Mouse (Mus musculus): ENCODE data around the gene Cipc. TPM values are rescaled to one million over a fixed set of nuclear protein-coding genes. Genes with fewer than 3 reads are reported as not detected.
A peak's percentile ranks its signal among the peaks of the same experiment; 100 is the strongest.

Gene Cipc
- polyA plus RNA-seq, 1 experiment from 2014 or later = 23.3 TPM

DNA sequence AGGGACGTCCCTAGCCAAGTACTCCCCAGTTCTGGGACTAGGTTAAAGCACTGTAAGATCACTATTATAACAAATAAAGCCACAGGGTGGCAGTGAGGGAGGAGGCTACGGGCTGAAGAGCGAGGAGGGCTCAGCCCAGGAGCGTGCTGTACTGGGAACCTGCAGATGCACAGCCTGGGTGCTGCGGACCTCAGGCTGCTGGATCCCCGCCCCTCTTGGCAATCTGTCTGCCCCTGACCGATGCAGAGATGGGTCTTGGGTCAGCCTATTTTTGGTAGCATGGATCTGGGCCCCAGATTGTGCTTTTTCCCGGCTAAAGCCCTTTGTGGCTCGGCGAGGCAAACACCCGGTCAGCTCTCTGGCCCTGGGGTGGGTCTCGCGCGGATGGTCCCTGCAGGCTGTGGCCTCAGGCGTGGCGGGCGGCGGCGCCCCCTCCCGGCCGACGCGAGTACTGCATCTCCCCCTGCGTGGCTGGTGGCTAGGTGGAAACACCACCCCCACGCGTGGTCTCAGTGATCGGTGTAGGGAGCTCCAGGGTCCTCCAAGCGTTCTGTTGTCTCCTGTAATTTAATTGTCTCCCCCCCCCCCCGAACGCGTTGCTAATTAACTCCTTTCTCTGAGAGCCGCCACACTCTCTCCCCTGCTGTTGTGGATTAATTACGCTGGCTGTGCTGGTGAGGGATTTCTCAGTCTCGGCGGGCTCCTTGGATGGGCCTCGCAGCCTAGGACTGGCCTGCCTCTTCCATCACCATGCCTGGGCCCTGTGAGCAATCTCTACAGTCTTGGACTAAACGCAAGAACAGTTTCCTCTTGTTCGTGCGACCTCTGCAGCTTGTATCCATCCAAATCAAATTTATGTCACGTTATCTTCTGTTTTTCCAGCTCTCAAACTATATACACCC, 27.8 kb downstream of the Cipc start:
- Histone ChIP-seq H3K9ac (ENCODE audit: low read depth, low read length) (peak overlapping the region; percentile 9; the same call in 1 of the 2 replicates), H3K36me3 (ENCODE audit: control insufficient read depth, insufficient read depth, low read length) (no peaks in the 10 kb centered on the region), H3K4me2 (ENCODE audit: low read depth, low read length) (peak overlapping the region; percentile 53), H3K27ac (replicated peaks; ENCODE audit: low read depth, low read length) (no peak overlapping the region), H3K27me3 (replicated peaks; ENCODE audit: control insufficient read depth, insufficient read depth, low read length) (no peaks in the 10 kb centered on the region), H3K4me1 (ENCODE audit: control insufficient read depth, insufficient read depth, low read length) (peaks cover 10% of the 10 kb centered on the region; the same call in 1 of the 2 replicates), H3K4me3 (ENCODE audit: low read depth, low read length) (peak overlapping the region; percentile 16), H3K9me3 (ENCODE audit: control insufficient read depth, low read length) (no peaks in the 10 kb centered on the region)
- DNase-seq (ENCODE audit: low spot score) = peak; percentile 38
- ATAC-seq (ENCODE audit: low read depth) = peak; percentile 61
- WGBS = 8% methylated on average over 31 of the region's 40 CpGs

GRCm38 (mm10) chr12:86975761-86976160, 28.9 kb downstream of the Cipc start:
- Histone ChIP-seq H3K9ac (ENCODE audit: low read depth, low read length) (no peak overlapping the region), H3K4me3 (ENCODE audit: low read depth, low read length) (no peak overlapping the region), H3K4me1 (ENCODE audit: control insufficient read depth, insufficient read depth, low read length) (peaks cover 10% of the 10 kb centered on the region; the same call in 1 of the 2 replicates), H3K36me3 (ENCODE audit: control insufficient read depth, insufficient read depth, low read length) (no peaks in the 10 kb centered on the region), H3K4me2 (ENCODE audit: low read depth, low read length) (no peak overlapping the region), H3K27ac (replicated peaks; ENCODE audit: low read depth, low read length) (no peak overlapping the region), H3K27me3 (replicated peaks; ENCODE audit: control insufficient read depth, insufficient read depth, low read length) (peaks cover 7% of the 10 kb centered on the region; the same call in 1 of the 2 replicates), H3K9me3 (ENCODE audit: control insufficient read depth, low read length) (no peaks in the 10 kb centered on the region)
- DNase-seq (ENCODE audit: low spot score) (peak; percentile 20), ATAC-seq (ENCODE audit: low read depth) (no peak)
- WGBS = 46% methylated on average over 9 of the region's 10 CpGs

GRCm38 (mm10) chr12:86976511-86977168, 29.8 kb downstream of the Cipc start:
- WGBS = 57% methylated on average over 6 of the region's 6 CpGs
- Histone ChIP-seq H3K9me3 (ENCODE audit: control insufficient read depth, low read length) (no peaks in the 10 kb centered on the region), H3K4me3 (ENCODE audit: low read depth, low read length) (no peak overlapping the region), H3K4me2 (ENCODE audit: low read depth, low read length) (no peak overlapping the region), H3K27me3 (replicated peaks; ENCODE audit: control insufficient read depth, insufficient read depth, low read length) (peaks cover 16% of the 10 kb centered on the region), H3K36me3 (ENCODE audit: control insufficient read depth, insufficient read depth, low read length) (no peaks in the 10 kb centered on the region), H3K4me1 (ENCODE audit: control insufficient read depth, insufficient read depth, low read length) (peaks cover 10% of the 10 kb centered on the region; the same call in 1 of the 2 replicates), H3K9ac (ENCODE audit: low read depth, low read length) (no peak overlapping the region), H3K27ac (replicated peaks; ENCODE audit: low read depth, low read length) (no peak overlapping the region)
- ATAC-seq (ENCODE audit: low read depth) = no peak
- DNase-seq (ENCODE audit: low spot score) = no peak

GRCm38 (mm10) chr12:86977833-86978232, 31.0 kb downstream of the Cipc start:
- Histone ChIP-seq H3K9ac (ENCODE audit: low read depth, low read length) (no peak overlapping the region), H3K27me3 (replicated peaks; ENCODE audit: control insufficient read depth, insufficient read depth, low read length) (peaks cover 17% of the 10 kb centered on the region), H3K4me3 (ENCODE audit: low read depth, low read length) (no peak overlapping the region), H3K27ac (replicated peaks; ENCODE audit: low read depth, low read length) (no peak overlapping the region), H3K4me2 (ENCODE audit: low read depth, low read length) (no peak overlapping the region), H3K36me3 (ENCODE audit: control insufficient read depth, insufficient read depth, low read length) (no peaks in the 10 kb centered on the region), H3K9me3 (ENCODE audit: control insufficient read depth, low read length) (no peaks in the 10 kb centered on the region), H3K4me1 (ENCODE audit: control insufficient read depth, insufficient read depth, low read length) (peaks cover 10% of the 10 kb centered on the region; the same call in 1 of the 2 replicates)
- ATAC-seq (ENCODE audit: low read depth) (no peak), DNase-seq (ENCODE audit: low spot score) (peak; percentile 79)
- WGBS = 21% methylated on average over 15 of the region's 15 CpGs

DNA sequence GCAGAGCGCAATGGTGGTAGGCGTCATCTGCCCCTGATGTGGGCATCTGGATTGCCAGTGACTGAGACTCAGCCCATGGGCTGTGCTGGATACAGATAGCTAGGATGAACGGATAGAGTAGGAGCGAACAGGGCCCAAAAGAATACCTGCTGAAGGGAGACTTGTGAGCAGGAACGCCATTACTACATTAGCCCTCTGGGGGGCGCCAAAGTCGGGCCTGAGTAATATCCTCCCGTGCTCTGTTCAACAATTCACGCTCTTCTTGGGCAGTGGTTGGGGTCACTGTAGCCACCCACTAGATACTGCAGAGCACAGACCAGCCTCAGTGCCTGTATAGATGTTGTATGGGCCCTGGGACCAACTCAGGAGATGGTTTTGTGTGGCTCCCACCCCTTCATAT, 34.3 kb downstream of the Cipc start:
- Histone ChIP-seq H3K36me3 (ENCODE audit: control insufficient read depth, insufficient read depth, low read length) (no peaks in the 10 kb centered on the region), H3K9ac (ENCODE audit: low read depth, low read length) (no peak overlapping the region), H3K9me3 (ENCODE audit: control insufficient read depth, low read length) (no peaks in the 10 kb centered on the region), H3K4me3 (ENCODE audit: low read depth, low read length) (no peak overlapping the region), H3K4me1 (ENCODE audit: control insufficient read depth, insufficient read depth, low read length) (no peaks in the 10 kb centered on the region; the same call in 1 of the 2 replicates), H3K27me3 (replicated peaks; ENCODE audit: control insufficient read depth, insufficient read depth, low read length) (peaks cover 29% of the 10 kb centered on the region), H3K4me2 (ENCODE audit: low read depth, low read length) (no peak overlapping the region), H3K27ac (replicated peaks; ENCODE audit: low read depth, low read length) (no peak overlapping the region)
- WGBS = 26% methylated on average over 8 of the region's 9 CpGs
- DNase-seq (ENCODE audit: low spot score) (no peak), ATAC-seq (ENCODE audit: low read depth) (no peak)

DNA sequence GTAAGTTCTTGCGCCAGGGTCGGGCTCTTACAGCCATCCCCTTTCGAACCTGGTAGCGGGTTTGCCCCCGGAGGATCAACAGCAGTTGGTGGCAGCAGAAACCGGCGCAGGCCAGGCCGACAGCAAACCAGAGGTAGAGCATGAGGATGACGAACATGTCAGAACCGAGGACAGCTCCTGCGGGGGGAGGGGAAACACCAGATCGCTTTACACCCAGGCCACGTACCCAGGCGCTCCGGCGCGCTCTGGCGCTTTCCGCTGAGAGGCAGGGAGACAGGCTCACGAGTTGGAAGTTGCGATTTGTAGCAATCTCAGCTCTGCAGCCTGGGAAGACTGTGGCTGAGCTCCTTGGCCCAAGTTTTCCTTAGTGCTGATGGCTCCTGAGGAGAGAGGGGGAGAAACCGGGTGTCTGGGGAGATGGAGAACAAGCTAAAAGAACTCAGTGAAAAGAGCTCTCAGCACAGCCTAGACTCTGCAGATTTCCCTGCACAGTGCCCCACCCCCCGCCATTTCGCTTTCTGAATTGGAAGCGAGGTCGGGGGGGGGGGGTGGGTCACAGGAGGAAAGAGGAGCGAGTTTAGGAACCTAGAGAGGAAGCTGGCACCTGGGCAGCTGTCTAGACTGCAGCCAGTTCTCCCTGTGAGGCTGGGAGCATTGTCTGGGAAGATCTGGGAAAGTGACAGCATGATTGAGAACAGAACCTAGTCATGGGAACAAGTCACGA, 36.8 kb downstream of the Cipc start:
- Histone ChIP-seq H3K27me3 (replicated peaks; ENCODE audit: control insufficient read depth, insufficient read depth, low read length) (peaks cover 44% of the 10 kb centered on the region), H3K4me1 (ENCODE audit: control insufficient read depth, insufficient read depth, low read length) (no peaks in the 10 kb centered on the region; the same call in 1 of the 2 replicates), H3K4me3 (ENCODE audit: low read depth, low read length) (no peak overlapping the region), H3K9me3 (ENCODE audit: control insufficient read depth, low read length) (no peaks in the 10 kb centered on the region), H3K9ac (ENCODE audit: low read depth, low read length) (no peak overlapping the region), H3K4me2 (ENCODE audit: low read depth, low read length) (0 out of 2 replicates have a peak overlapping the region, but pooled peaks have one; percentile 25), H3K27ac (replicated peaks; ENCODE audit: low read depth, low read length) (no peak overlapping the region), H3K36me3 (ENCODE audit: control insufficient read depth, insufficient read depth, low read length) (no peaks in the 10 kb centered on the region)
- DNase-seq (ENCODE audit: low spot score) (peak; percentile 83), ATAC-seq (ENCODE audit: low read depth) (peak; percentile 75; the same call in 1 of the 2 replicates)
- WGBS = 2% methylated on average over 28 of the region's 28 CpGs

DNA sequence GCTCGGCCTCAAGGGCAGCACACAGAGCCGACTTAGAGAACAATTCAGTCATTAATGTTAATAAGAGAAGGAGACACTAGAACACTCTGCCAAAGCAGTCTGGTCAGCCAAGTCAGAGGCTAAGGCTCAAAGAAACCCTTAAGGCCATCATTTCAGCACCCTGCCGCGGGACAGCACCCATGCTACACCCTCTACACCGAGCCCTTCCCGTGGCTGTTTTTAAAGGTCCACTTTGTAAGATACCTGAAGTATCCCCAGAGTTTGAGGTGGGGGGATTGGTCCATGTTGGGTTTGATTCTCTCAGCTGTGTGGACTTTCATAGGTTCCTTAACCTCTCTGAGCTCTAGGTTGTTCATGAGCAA, 37.3 kb downstream of the Cipc start:
- DNase-seq (ENCODE audit: low spot score) = peak; percentile 52
- 8% methylated on average over 6 of the region's 6 CpGs for WGBS
- Histone ChIP-seq H3K27ac (replicated peaks; ENCODE audit: low read depth, low read length) (no peak overlapping the region), H3K4me1 (ENCODE audit: control insufficient read depth, insufficient read depth, low read length) (no peaks in the 10 kb centered on the region; the same call in 1 of the 2 replicates), H3K9me3 (ENCODE audit: control insufficient read depth, low read length) (no peaks in the 10 kb centered on the region), H3K36me3 (ENCODE audit: control insufficient read depth, insufficient read depth, low read length) (no peaks in the 10 kb centered on the region), H3K9ac (ENCODE audit: low read depth, low read length) (no peak overlapping the region), H3K27me3 (replicated peaks; ENCODE audit: control insufficient read depth, insufficient read depth, low read length) (peaks cover 49% of the 10 kb centered on the region), H3K4me2 (ENCODE audit: low read depth, low read length) (no peak overlapping the region), H3K4me3 (ENCODE audit: low read depth, low read length) (no peak overlapping the region)
- ATAC-seq (ENCODE audit: low read depth) = no peak

DNA sequence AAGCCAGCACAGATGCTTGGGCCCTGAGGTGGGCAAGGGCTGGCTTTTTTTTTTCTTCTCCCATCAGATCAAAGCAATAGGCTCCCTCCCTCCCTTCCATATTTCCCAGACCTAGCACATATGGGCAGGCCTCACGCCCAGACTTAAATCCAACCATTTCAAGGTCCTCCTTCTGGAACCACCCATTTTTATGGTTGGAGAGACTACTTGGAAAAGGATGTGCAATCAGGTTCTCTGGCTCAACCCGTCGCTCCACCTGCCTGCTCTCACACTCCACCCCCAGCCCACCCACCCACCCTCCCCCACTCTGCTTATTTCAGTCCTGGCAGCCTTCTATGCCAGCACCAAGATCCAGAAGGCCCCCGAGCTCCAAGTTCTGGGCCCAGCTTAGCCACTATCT, 39.7 kb downstream of the Cipc start:
- H3K36me3 ChIP-seq (ENCODE audit: control insufficient read depth, insufficient read depth, low read length) = no peaks in the 10 kb centered on the region
- ATAC-seq (ENCODE audit: low read depth) = no peak
- 72% methylated on average over 4 of the region's 4 CpGs for WGBS
- H3K4me3 ChIP-seq (ENCODE audit: low read depth, low read length) = no peak overlapping the region
- H3K27ac ChIP-seq (replicated peaks; ENCODE audit: low read depth, low read length) = no peak overlapping the region
- no peak for DNase-seq (ENCODE audit: low spot score)
- H3K27me3 ChIP-seq (replicated peaks; ENCODE audit: control insufficient read depth, insufficient read depth, low read length) = peaks cover 58% of the 10 kb centered on the region
- H3K4me1 ChIP-seq (ENCODE audit: control insufficient read depth, insufficient read depth, low read length) = peaks cover 8% of the 10 kb centered on the region
- no peak overlapping the region for H3K9ac ChIP-seq (ENCODE audit: low read depth, low read length)
- no peak overlapping the region for H3K4me2 ChIP-seq (ENCODE audit: low read depth, low read length)
- H3K9me3 ChIP-seq (ENCODE audit: control insufficient read depth, low read length) = no peaks in the 10 kb centered on the region

Data from embryonic facial prominence, embryonic 14.5 days (tissue).